Mouse (Mus musculus): ENCODE measurements around the gene Sumo3.

GRCm38 (mm10) chr10:77616926-77617325 is 11.0 kb downstream of the Sumo3 start:
- TF ChIP-seq USF1 (IDR thresholded peaks at IDR 0.05; ENCODE audit: low read depth) = no peak
- TF ChIP-seq CTCF (IDR thresholded peaks at IDR 0.05; ENCODE audit: control insufficient read depth, insufficient read depth, insufficient read length) = no peak
- no peak for TF ChIP-seq MAX (IDR thresholded peaks at IDR 0.05)
